Mouse (Mus musculus) kidney, postnatal 4 days (tissue): Measurements from ENCODE around the gene Enoph1.

Source experiments
- DNase-seq, 2 experiments: peaks; one replicate each; pipeline ENCODE4 v3.0.0; 2021; ENCODE audit warnings: mixed read lengths in 2 of 2

Gene Enoph1

GRCm38 (mm10) chr5:100041272-100041671 is 1.5 kb downstream of the Enoph1 start:
- DNase-seq = no peak

- DNase-seq = no peak
Observed at GRCm38 (mm10) chr5:100042467-100042866, 2.7 kb downstream of the Enoph1 start.

DNA sequence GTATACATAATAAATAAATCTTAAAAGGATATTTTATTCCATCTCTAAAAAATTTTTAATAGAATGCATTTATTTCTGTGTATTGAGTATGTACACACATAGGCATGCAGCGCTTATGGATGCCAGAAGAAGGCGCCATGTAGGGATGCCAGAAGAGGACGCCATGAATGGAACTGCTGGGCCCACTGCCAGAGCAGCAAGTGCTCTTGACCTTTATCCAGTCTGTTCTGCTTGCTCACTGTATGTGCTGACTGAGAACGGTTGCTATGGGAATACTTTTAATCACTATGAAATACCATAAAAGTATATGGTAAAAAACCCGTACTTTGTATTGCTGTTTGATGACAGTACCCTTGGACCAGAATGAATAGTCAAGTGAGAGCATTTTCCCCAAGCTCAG is 3.6 kb downstream of the Enoph1 start:
- DNase-seq = peak; percentile 48 to 63

DNA sequence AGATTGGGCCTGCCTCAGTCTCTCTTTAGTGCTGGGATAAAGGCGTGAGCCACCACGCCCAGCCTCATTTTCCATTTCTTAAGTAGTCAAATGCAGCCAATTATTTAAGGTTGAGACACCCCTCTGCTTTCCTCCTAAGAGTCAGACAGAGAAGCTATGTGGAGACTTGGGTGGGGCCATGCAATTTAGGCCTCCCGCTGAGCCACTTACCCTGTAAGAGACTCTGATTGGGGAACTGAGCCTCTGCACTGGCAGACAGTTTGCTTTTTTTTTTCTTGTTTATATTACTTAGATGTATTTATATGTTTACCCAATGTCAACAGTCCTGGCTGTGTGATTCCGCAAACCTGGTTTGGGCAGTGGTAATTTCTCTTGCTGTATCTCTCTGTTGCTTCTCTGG is 4.2 kb downstream of the Enoph1 start:
- DNase-seq = no peak

DNA sequence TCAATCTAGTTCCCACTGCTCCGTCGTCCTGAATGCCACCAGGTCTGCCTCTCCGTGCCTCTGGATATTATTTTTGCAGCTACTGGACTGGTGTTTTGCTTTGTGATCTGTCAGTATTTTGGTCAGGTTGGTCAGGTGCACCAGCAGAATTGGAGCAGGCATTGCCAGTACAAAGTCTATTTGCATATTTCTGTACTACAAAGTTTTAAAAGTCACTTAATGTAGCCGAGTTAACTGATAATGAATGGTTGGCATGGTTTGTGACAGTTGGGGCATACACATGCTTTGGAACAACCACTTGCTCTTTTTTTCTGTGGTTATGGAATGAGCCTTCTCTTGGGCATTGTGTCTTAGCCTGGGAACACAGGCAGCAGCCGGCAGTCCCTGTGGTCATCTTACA is 4.8 kb downstream of the Enoph1 start:
- DNase-seq = no peak

GRCm38 (mm10) chr5:100046096-100046495 is 6.3 kb downstream of the Enoph1 start:
- DNase-seq = no peak

GRCm38 (mm10) chr5:100047143-100047640 is 7.4 kb downstream of the Enoph1 start:
- peak in 1 of 2 experiments; percentile 30 for DNase-seq

DNA sequence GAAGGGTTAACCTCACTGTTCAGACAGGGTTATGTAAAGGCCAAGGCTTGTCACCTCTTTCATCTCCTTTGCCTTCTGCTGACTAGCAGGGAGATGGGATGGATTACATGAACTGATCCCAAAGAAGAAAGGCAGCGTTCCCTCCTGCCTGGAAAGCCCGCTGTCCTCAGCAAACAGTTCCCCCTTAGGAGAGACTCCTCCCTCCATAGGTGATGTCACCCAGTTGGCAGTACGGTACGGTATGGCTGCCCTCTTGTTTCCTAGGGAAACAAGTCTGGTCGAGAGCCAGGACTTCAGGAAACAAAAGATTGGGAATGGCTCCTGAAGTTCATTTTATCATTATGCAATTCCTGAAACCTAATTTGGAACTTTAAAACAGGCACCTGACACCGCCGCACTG is 8.1 kb downstream of the Enoph1 start:
- no peak for DNase-seq

DNA sequence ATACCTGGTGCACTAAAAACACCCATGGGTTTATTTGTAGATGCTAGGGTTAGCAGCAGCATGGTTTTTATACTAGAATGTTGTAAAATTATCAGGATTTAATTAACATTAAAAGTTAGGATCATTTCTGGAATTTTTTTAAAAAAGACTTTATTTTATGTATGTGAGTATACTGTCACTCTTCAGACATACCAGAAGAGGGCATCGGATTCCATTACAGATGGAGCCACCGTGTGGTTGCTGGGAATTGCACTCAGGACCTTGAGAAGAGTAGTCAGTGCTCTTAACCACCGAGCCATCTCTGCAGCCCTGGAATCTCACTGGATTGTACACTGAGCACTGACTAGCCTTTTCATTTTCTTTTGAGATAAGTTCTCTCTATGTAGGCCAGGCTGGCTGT is 10.1 kb downstream of the Enoph1 start:
- no peak for DNase-seq

DNA sequence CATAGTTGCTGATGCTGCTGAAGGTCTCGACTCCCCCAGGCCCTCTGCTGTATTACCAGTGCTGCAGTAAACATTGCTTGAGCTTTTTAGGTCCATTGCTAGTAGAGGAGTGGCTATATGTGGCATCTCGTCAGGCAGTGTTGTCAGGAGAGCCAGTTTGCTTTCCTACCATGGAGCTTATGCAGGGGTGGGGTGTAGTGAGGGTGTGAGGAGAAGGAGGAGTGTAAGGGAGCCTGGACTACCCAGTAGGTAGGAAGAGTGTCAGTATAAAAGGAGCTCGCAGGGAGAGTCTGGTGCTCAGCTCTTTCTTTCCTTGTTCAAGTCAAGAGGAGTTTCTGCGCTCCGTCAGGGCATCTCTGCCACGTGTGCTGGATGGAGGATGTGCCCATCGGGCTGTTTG is 12.9 kb downstream of the Enoph1 start:
- DNase-seq = no peak

- DNase-seq = no peak
Observed at GRCm38 (mm10) chr5:100054807-100055547, 15.2 kb downstream of the Enoph1 start.

DNA sequence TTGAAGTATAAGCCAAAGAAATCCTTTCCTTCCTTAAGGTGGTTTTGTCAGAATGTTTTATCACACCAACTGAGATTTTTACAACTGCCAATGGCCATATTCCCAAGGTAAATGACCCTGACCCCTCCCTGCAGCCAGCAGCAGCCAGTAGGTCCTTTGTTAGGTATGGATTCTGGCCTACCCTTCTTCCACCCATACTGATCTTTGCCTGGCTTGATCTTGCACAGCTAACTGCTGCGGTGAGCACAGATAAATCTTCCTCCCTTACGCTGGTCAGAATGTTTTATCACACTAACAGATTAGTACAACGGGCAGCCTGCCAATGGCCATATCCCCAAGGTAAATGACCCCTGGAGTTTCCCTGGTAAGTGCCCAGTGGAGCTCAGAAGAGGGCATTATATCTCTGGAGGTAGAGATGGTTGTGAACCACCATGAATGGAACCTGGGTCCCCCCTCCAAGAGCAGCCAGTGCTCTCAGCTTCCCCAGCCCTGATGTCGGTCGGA is 16.1 kb downstream of the Enoph1 start:
- peak in 1 of 2 experiments; percentile 25 for DNase-seq

DNA sequence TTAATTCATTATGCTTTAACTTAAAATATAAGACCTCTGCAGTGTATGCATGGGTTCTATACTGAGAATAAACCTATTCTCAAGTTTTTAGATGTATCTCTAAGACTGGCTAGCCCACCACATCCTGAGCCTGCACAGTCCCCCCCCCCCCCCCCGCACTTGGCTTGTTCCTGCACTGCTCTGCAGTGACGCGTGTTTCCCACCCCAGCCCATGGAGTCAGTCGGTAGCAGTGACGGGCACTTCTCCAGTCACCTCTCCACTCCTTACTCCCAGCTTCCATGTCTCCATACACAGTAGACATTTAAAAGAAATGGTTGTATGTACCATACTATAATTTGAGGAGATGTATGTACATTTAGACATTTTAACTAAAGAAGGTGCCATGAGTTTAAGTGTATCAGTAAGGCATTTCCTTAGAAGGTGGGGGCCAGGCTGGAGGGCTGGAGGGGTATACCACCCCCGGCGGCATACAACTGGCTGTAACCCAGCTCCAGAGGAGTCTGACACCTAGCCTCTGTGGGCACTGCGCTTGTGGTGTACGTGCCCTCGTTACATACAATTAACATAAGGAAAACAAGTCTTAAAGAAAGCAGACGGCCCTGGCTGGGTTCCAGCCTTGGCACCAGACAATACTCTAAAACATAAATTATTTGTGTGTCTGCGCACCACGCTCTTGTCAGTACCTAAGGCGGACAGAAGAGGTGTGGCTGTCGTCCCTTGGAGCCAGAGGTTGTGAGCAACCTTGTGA is 17.9 kb downstream of the Enoph1 start:
- DNase-seq = no peak

GRCm38 (mm10) chr5:100058729-100059128 is 18.9 kb downstream of the Enoph1 start:
- DNase-seq = no peak

DNA sequence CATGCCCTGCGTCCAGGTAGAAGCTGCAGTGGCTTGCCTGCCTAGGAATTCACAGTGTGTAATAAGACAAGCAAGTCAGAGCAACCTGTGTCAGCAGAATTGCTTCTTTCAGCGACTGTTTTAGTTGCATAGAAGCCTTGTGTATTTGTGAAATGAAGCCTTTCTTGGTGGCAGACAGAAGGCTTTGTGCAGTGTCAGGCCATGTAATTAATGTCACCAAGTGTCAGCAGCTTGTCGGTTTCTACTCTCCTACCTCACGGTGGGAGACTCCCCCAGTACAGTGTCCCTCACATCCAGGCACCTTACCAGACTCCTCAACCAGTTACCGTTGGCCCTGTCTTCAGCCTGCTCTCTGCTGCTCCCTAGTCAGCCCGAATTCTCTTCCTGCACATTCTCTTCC is 19.5 kb downstream of the Enoph1 start:
- no peak for DNase-seq

DNA sequence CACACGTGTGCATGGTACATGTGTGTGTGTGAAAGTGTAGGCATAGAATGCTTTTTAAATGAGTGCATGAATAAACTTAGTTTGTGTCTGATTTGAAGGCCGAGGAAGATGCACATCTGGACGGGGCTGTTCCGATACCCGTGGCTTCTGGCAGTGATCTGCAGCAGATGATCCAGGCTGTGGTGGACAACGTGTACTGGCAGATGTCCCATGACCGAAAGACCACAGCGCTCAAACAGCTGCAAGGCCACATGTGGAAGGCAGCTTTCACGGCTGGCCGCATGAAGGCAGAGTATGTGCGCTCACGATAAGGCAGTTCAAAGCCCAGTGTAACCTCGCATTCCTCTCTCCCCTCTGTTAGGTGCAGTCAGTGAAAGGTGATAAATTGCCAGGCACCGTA is 21.1 kb downstream of the Enoph1 start:
- DNase-seq = no peak

DNA sequence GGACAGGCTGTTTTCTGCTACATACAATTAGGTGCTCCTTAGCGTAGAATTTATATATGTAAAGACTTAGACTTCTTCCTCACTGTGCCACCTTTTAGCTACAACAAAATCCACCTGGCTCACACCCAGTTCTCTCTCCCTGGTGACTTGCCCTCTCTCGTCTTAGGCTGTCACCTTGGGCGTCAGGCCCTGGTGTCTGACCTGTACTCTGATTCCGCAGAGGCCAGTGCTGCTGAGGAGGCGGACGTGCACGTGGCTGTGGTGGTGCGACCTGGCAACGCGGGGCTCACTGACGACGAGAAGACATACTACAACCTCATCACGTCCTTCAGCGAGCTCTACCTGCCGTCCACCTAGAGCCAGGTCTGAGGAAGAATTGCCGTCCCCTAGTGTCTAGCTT is 27.8 kb downstream of the Enoph1 start:
- DNase-seq = no peak

DNA sequence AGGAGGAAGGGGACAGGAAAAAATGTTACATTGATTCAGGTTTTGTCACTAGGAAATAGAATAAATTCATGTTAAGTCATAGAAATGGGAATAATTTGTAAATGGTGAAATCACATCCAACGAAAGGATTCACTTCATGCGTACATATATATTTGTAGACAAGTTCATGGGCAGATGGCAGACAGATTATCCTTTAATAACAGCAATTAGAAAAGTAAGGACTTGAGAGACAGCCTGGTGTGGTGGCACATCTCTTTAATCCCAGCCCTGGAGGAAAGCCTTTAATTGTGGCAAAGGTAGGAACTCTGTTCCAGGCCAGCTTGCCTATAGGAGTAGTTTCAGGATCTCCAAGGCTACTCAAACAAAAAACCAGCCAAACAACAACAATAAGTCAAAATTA is 29.7 kb downstream of the Enoph1 start:
- DNase-seq = no peak

GRCm38 (mm10) chr5:100070255-100070654 is 30.5 kb downstream of the Enoph1 start:
- DNase-seq = peak; percentile 90 to 92

- peak in 1 of 2 experiments; percentile 40 for DNase-seq
Observed at GRCm38 (mm10) chr5:100071541-100071940, 31.8 kb downstream of the Enoph1 start.

GRCm38 (mm10) chr5:100072557-100072956 is 32.8 kb downstream of the Enoph1 start:
- DNase-seq = no peak

- peak in 1 of 2 experiments; percentile 26 for DNase-seq
Observed at GRCm38 (mm10) chr5:100074571-100074970, 34.8 kb downstream of the Enoph1 start.

GRCm38 (mm10) chr5:100079040-100079930 is 39.5 kb downstream of the Enoph1 start:
- peak; percentile 39 to 50 for DNase-seq
